Mouse (Mus musculus) cerebellum, postnatal 25 days (tissue): Measurements from ENCODE around the gene Cemip2.
"Not testable (repeated sequence)": the region's sequence is repeated elsewhere in the genome, so short reads cannot be mapped to it uniquely, and the experiment has no call there.

ENCODE experiments used
- DNase-seq, 2 experiments: peaks; one replicate each; pipeline ENCODE4 v3.0.0; 2021; ENCODE audit warnings: mixed read lengths in 2 of 2

The Cemip2 gene

GRCm38 (mm10) chr19:21818021-21818725 is 40.0 kb downstream of the Cemip2 start:
- no peak for DNase-seq

GRCm38 (mm10) chr19:21819585-21819984 is 41.4 kb downstream of the Cemip2 start:
- DNase-seq, result no peak

- DNase-seq, result no peak
These were observed 42.0 kb downstream of the Cemip2 start for GRCm38 (mm10) chr19:21820126-21820525.

GRCm38 (mm10) chr19:21821877-21822276 is 43.7 kb downstream of the Cemip2 start:
- DNase-seq, result no peak

DNA sequence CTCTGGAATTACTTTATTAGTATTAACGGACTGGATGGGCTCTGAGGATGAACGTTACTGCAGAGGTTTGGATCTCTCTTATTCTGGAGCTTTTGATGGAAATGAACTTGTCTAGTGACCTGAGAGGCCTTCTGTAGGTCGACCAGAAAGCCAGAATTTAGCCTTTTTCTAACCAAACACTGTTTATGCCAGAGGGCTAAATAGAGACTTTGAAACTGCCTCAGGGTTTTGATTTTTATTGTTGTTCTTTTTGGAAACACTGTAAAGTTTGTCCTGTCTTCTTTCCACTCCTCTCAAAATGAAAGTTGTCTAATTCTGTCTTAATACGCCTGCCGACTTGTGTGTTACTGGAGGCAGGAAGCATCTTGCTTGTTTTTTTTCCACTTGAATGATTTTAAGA is 46.0 kb downstream of the Cemip2 start:
- DNase-seq, result no peak

DNA sequence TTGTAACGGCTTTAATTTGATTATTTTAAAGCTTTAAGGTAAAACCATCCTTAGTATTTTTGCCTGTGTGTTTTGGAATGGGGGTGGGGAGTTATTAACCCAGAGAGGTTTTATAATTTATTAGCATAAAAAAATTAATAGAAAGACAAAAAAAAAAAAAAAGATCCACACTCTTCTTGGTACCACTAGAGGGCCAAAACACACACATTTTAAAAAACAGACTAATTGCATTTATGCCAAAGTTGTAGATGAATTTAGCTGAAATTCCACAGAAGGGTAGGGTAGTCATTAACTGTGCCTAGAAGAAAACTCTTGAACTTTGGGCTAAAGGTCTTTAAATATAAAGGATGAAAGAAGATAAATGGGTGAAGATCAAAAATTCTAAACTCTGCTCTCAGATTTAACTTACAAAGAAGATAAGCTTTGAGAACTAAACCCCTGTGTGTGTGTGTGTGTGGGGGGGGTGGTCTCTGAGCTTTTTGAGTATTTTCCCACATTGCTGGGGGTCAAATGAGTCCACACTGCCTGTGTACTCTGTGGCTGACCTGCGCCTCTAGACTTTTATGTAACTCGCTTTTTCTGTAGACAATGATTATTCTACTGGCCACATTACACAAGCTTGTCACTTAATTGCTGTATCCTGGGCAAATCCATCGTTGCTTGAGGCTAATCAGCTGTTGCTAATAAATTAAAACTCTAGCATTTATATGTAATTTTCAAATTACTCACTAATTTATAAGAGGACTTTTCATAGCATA is 47.2 kb downstream of the Cemip2 start:
- DNase-seq, result no peak

DNA sequence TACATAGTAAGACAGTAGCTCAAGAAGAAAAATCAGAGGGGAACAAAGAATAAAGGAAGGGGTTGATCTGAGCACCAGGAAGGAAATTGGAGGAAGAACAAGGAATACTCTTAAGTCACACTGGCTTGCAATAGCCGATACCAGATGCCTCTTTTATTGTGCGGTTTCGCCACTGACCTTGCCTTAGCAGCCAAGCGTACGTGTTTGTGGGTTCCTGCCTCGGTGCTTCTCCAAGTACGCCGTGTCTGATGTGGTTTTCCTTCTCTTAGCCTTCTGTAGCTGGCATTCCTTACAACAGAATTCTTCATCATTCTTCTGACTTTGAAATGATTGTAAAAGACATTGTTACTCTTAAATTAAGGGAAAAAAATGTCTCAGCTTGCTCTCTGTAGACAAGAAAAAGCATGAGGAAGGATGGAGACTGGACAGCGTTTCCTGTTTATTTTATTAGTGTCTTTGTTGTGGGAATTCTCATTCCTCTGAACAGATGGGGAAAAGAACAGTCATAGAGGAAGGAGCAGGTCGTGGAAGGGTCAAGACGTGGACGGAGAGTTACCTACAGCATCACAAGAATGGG is 55.4 kb downstream of the Cemip2 start:
- no peak for DNase-seq

GRCm38 (mm10) chr19:21834952-21835351 is 56.8 kb downstream of the Cemip2 start:
- no peak for DNase-seq

DNA sequence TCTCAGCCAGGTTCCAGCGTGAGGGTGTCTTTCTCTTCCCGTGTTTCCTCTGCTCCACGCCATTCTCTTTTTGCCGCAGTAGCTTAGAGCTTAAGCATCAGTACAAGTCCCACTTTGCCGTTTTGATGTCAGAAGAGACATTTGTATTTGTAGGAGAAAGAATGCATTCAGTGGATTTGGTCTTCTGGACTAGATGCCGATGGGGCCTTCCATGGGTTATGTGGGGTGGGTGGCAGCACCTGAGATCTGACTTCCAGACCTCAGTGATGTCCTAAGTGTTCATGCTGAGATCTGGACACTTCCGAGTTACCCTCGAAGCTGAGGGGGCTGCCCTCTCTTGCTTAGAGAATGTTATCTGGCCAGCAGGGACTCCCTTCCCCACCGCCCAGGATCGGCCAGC is 72.6 kb downstream of the Cemip2 start:
- DNase-seq, result no peak

- no peak for DNase-seq
These were observed 76.5 kb downstream of the Cemip2 start for GRCm38 (mm10) chr19:21854526-21855228.

DNA sequence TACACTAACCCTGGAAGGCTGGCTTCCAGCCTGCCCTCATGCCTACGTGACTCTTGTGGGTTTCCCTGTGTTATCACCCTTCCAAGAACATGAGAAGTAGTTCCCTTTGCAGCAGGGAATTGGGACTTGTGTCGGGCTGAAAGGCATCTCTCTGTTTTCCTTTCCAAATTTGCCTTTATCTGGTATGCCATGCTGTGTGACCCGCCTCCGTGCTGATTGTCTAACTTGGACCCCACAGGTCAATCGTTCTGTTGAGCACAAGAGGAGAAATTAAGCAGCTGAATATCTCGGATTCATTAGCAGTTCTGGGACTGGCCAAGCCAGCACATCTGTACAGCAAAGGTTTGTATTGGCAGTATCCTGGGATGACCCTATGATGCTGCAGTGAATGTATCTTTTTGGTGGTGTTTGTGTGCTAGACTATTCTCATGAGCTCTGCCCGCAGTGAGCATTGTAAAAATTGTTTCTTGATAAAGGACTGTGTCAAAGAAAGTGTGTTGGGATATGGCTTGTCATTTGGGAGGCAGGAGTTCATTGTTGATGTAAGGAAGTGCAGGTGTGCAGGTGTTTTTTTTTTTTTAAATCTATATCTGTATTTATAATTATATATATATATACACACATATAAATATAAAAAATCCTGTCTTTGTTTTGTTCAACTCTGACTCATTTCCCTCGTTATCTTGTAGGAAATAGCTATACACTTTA is 77.4 kb downstream of the Cemip2 start:
- no peak for DNase-seq

- DNase-seq, result no peak
These were observed 80.8 kb downstream of the Cemip2 start for GRCm38 (mm10) chr19:21858846-21859521.

- DNase-seq, result no peak
These were observed 82.0 kb downstream of the Cemip2 start for GRCm38 (mm10) chr19:21860132-21860531.

GRCm38 (mm10) chr19:21860894-21861293 is 82.8 kb downstream of the Cemip2 start:
- no peak for DNase-seq

DNA sequence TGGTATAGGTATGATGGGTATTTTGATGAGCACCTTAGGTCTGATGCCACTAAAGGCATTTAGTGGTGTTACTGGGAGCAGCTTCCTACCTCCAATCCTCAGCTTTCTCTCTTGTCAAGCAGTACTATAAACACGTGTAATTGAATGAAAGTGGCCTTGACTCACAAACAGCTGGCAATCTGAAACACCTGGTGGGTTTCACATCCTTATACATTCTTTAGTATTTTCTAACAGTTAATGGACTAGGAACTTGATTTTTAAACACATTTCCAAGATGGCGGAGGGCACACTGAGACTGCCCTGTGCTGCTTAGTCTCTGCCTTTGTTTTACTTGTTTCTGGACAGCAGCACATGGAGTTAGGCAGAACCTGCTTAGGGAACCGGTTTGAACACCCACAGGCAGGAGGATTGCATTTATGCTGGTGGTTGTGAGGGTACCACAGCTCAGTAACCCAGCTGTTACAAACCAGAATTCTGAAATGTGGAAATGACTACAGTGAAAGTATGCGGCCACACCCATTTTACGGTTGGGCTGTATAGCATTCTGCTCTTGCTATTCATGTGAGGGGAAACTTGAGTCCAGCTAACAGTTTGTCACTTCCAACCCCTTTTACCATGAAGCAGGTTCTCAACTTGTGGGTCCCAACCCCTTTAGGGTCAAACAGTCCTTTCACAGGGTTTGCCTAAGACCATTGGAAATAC is 84.3 kb downstream of the Cemip2 start:
- no peak for DNase-seq

DNA sequence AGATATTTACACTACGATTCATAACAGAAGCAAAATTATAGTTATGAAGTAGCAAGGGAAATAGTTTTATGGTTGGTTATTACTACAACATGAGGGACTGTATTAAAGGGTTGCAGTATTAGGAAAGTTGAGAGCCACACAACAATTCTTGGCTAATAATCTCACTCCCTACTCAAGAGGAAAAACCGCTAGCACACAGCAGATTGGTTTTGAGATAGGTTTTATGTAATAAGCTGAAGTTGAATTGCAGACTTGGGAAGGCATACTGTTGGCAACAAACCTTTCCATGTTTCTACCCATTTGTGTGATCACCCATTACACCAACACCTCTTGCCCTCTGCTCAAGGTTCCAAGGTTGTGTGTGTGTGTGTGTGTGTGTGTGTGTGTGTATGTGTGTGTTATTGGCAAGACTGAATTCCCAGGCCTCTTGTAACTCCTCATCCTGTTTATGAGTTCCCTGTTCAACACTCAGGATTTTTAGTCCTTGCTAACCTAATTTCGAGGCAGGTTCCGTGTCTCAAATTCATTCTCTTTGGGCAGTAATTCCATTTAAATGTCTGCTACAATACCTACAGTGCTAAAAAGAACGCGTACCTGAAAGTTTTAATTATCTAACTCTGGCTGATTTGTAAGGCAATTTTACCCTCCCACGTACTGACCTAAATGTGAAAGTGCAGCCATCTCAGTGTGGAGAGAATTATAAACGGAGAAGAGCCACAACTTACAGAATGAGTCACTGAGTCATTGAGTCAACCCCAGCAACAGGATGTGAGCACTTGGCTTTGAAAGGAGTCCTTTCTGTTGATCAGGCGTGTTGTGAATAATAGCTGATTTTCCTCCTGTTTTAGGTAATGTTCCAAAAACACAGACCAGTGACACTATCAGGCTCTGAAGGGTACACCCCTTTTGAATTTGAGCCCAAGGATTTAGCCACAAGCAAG is 85.1 kb downstream of the Cemip2 start:
- DNase-seq, result no peak

DNA sequence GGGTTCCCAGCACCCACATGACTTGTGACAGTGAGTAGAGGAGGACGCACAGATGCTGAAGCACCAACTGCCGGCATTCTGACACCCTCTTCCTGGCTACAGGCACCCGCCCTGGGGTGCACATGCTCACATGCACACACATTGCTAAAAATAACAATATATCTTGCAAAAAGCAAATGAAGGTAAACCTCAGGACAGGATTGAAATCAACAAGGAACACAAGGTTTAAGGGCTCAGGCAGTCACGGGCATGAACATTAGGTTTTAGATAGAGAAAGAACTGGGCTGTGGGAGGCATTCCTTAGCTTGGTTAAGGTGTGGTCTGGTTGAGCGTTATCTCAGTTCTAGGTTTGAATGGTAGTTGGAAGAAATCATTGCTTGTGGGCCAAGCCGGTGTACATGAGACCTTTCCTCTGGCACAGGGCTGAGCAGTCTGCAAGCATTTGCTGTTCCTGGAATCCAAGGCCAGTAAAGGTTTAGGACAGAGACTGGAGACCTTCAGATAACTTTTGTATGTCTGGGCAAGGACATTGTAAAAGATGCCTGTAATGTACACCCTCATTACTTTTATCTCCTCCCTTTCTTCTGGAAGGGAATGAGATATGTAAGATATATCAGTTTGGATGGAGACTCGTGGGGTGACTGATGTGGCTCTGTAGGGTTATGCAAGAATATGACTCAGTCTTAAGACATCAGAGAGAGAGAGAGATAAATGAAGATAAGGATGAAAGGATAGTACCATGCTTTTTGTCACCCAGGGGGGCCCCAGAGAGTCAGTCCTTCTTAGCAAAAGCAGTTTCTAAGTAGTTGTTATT is 87.3 kb downstream of the Cemip2 start:
- DNase-seq, result no peak

DNA sequence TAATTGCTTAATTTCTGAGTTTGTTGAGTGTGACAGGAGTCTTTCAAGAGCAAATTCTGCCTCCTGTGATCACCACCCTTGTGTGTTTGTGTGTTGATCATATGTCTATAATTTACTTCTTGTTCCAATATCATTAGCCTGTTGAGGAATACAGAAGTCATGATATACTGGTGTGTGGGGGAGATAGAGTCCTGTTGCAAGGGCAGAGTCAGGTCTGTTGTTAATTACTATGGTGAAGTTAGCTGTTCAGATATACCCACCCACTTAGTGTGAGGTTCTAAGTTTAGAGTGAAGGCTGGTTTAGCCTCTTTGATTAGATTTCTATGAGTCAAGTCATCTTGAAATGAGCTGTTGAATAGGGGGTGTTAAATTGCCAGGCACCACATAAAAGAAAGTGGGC is 88.0 kb downstream of the Cemip2 start:
- no peak for DNase-seq

DNA sequence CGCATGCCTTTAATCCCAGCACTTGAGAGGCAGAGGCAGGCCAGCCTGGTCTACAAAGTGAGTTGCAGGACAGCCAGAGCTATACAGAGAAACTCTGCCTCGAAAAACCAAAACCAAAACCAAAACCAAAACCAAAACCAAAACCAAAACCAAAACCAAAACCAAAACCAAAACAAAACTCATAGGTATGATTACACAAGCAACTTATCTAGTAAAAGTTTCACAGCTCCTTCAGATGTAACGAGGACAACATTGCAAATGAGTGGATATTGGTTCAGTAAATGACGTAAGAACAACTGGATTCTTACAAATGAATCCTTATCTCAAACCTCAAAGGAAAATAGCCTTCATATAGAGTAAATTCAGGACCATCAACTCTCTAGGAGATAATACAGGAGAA is 88.6 kb downstream of the Cemip2 start:
- not testable (repeated sequence) for DNase-seq
